Mouse (Mus musculus) forebrain, postnatal 0 days (tissue): ENCODE results near the gene Dysf. TPM values are rescaled to one million over a fixed set of nuclear protein-coding genes. Genes with fewer than 3 reads are reported as not detected.

Source experiments
- ATAC-seq: fragments of 200-750 bp; cut with Nextera tagmentation; 2 replicates; pipeline ENCODE4 v1.8.0; 2017; ENCODE audit warnings: mild to moderate bottlenecking, moderate library complexity
- DNase-seq: peaks from one replicate; pipeline ENCODE4 v3.0.0-alpha.2; 2015
- H3K27ac ChIP-seq: fragments of 300-500 bp; sonication (generic); 2 replicates; pipeline ENCODE4 v1.5.1; 2014; ENCODE audit warnings: low read depth, mild to moderate bottlenecking, antibody characterized with exemption, low read length, moderate library complexity, mixed read lengths
- H3K27me3 ChIP-seq: fragments of 300-500 bp; sonication (generic); 2 replicates; pipeline ENCODE4 v1.6.1; 2014; ENCODE audit warnings: mild to moderate bottlenecking, low read length, mixed read lengths; ENCODE audit not compliant: insufficient read depth
- H3K36me3 ChIP-seq: fragments of 300-500 bp; sonication (generic); 2 replicates; pipeline ENCODE4 v1.6.1; 2014; ENCODE audit warnings: mild to moderate bottlenecking, moderate library complexity; ENCODE audit not compliant: insufficient read depth
- H3K4me1 ChIP-seq: fragments of 300-500 bp; sonication (generic); 2 replicates; pipeline ENCODE4 v1.6.1; 2014; ENCODE audit warnings: antibody characterized with exemption; ENCODE audit not compliant: insufficient read depth
- H3K4me2 ChIP-seq: fragments of 300-500 bp; sonication (generic); 2 replicates; pipeline ENCODE4 v1.6.1; 2014; ENCODE audit warnings: low read depth, mild to moderate bottlenecking, moderate library complexity
- H3K4me3 ChIP-seq: fragments of 300-500 bp; sonication (generic); 2 replicates; pipeline ENCODE4 v1.5.1; 2014; ENCODE audit warnings: low read depth, low read length, mixed read lengths
- H3K9ac ChIP-seq: fragments of 300-500 bp; sonication (generic); 2 replicates; pipeline ENCODE4 v1.6.1; 2014; ENCODE audit warnings: mild to moderate bottlenecking
- H3K9me3 ChIP-seq: fragments of 300-500 bp; sonication (generic); 2 replicates; pipeline ENCODE4 v1.6.1; 2016; ENCODE audit warnings: low read length
- CTCF ChIP-seq: sonication (generic); IDR thresholded peaks from 2 replicates; pipeline ENCODE4 v1.5.1; 2016; ENCODE audit warnings: antibody characterized with exemption, control low read depth, low read depth
- WGBS: fragments of 180-500 bp; shearing (Covaris S2); extraction: QIAGEN DNeasy Blood & Tissue Kit; methylation state at CpG from one replicate; pipeline ENCODE4 v1.1.7; 2014; 5-methylcytosine and 5-hydroxymethylcytosine counted together
- polyA plus RNA-seq: library from polyadenylated mRNA; unstranded; fragments of >200 nt; fragmentation: Nextera tagmentation; extraction: Ambion mirVana; gene quantifications from 2 replicates; pipeline ENCODE4 v1.2.1, GENCODE M21; 2015
- total RNA-seq: library from RNA; depleted of rRNA; stranded (reverse); fragments of >200 nt; gene quantifications from 2 replicates; pipeline ENCODE4 v1.2.3, GENCODE M21; 2014

Gene Dysf
- total and polyA plus RNA-seq, 2 experiments from 2014 or later = 1.3 to 1.4 TPM

- no peaks in the 10 kb centered on the region for H3K4me1 ChIP-seq
- TF ChIP-seq CTCF = no peak
- H3K4me2 ChIP-seq = no peak overlapping the region
- ATAC-seq (no peak), DNase-seq (no peak)
- H3K9ac ChIP-seq = no peak overlapping the region
- no peak overlapping the region for H3K4me3 ChIP-seq
- no peaks in the 10 kb centered on the region for H3K36me3 ChIP-seq
- H3K9me3 ChIP-seq = no peaks in the 10 kb centered on the region
- 42% methylated on average over 3 of the region's 3 CpGs for WGBS
- no peak overlapping the region for H3K27ac ChIP-seq
- no peaks in the 10 kb centered on the region for H3K27me3 ChIP-seq
Observed at GRCm38 (mm10) chr6:84080631-84081030, 72.2 kb downstream of the Dysf start.

GRCm38 (mm10) chr6:84084757-84085156, 76.4 kb downstream of the Dysf start:
- Histone ChIP-seq H3K9me3 (no peaks in the 10 kb centered on the region), H3K27ac (no peak overlapping the region), H3K27me3 (no peaks in the 10 kb centered on the region), H3K4me1 (no peaks in the 10 kb centered on the region), H3K9ac (no peak overlapping the region), H3K4me2 (no peak overlapping the region), H3K4me3 (no peak overlapping the region), H3K36me3 (no peaks in the 10 kb centered on the region)
- 70% methylated on average over 10 of the region's 10 CpGs for WGBS
- ATAC-seq (no peak), DNase-seq (no peak)
- no peak for TF ChIP-seq CTCF

GRCm38 (mm10) chr6:84093473-84093872, 85.1 kb downstream of the Dysf start:
- no peaks in the 10 kb centered on the region for H3K4me1 ChIP-seq
- no peak overlapping the region for H3K9ac ChIP-seq
- WGBS = 24% methylated on average over 4 of the region's 4 CpGs
- H3K27ac ChIP-seq = no peak overlapping the region
- peak; percentile 84 for TF ChIP-seq CTCF
- ATAC-seq (peak; percentile 83), DNase-seq (peak; percentile 81)
- no peak overlapping the region for H3K4me2 ChIP-seq
- no peaks in the 10 kb centered on the region for H3K36me3 ChIP-seq
- H3K9me3 ChIP-seq = no peaks in the 10 kb centered on the region
- H3K4me3 ChIP-seq = no peak overlapping the region
- no peaks in the 10 kb centered on the region; the same call in 1 of the 2 replicates for H3K27me3 ChIP-seq

DNA sequence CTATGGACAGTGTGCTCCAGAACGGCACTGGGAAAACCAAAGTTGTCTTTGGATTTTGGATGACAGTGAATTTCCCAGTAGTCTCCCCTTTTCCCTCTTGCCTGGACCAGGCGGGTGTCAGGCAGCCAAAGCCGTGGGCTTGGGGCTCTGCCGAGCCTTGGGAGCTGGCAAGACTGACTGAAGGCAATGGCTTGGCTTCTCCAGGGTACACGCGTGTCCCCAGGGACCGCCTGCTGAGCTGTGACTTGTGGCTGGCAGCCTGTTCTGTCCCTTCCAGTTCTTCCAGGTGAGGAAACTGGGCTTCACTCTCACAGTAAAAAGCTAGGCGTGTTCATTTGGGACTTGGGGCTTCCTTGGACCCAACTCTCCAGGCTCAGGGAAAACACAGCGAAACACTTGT, 86.1 kb downstream of the Dysf start:
- Histone ChIP-seq H3K4me1 (no peaks in the 10 kb centered on the region), H3K9ac (no peak overlapping the region), H3K4me3 (no peak overlapping the region), H3K27me3 (no peaks in the 10 kb centered on the region; the same call in 1 of the 2 replicates), H3K27ac (no peak overlapping the region), H3K9me3 (no peaks in the 10 kb centered on the region), H3K36me3 (no peaks in the 10 kb centered on the region), H3K4me2 (no peak overlapping the region)
- no peak for TF ChIP-seq CTCF
- DNase-seq (no peak), ATAC-seq (no peak)
- 88% methylated on average over 9 of the region's 9 CpGs for WGBS

DNA sequence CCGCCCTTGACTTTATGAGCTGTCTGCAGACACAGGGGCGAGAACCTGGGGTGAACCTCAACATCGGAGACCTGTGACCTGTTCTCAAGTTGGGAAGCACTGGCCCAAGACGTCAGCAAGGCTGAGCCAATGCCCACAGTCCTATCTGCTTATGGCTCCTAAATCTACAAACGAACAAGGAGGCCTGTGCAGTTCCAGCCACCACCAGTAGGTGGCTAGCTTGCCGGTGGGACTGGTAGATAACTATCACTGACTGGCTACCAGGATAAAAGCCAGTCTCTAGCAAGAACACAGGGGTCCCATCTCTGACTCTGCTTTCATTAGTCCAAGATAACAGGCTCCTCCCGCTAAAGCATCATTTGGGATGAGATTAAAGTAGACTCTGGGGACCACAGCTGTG, 86.6 kb downstream of the Dysf start:
- Histone ChIP-seq H3K27ac (no peak overlapping the region), H3K4me3 (no peak overlapping the region), H3K9me3 (no peaks in the 10 kb centered on the region), H3K36me3 (no peaks in the 10 kb centered on the region), H3K27me3 (no peaks in the 10 kb centered on the region; the same call in 1 of the 2 replicates), H3K4me2 (no peak overlapping the region), H3K4me1 (no peaks in the 10 kb centered on the region), H3K9ac (no peak overlapping the region)
- no peak for ATAC-seq
- DNase-seq = peak; percentile 87
- peak; percentile 92 for TF ChIP-seq CTCF
- 24% methylated on average over 7 of the region's 7 CpGs for WGBS

- Histone ChIP-seq H3K27me3 (no peaks in the 10 kb centered on the region; the same call in 1 of the 2 replicates), H3K4me2 (no peak overlapping the region), H3K9me3 (no peaks in the 10 kb centered on the region), H3K9ac (no peak overlapping the region), H3K4me3 (no peak overlapping the region), H3K4me1 (no peaks in the 10 kb centered on the region), H3K27ac (no peak overlapping the region), H3K36me3 (no peaks in the 10 kb centered on the region)
- peak; percentile 79 for ATAC-seq
- DNase-seq = peak; percentile 92
- WGBS = 11% methylated on average over 7 of the region's 7 CpGs
- TF ChIP-seq CTCF = peak; percentile 98
Observed at GRCm38 (mm10) chr6:84095882-84096281, 87.5 kb downstream of the Dysf start.

GRCm38 (mm10) chr6:84102002-84102401, 93.6 kb downstream of the Dysf start:
- no peak overlapping the region for H3K27ac ChIP-seq
- H3K4me3 ChIP-seq = no peak overlapping the region
- no peaks in the 10 kb centered on the region for H3K9me3 ChIP-seq
- DNase-seq = no peak
- H3K27me3 ChIP-seq = peaks cover 4% of the 10 kb centered on the region; the same call in 1 of the 2 replicates
- no peaks in the 10 kb centered on the region for H3K4me1 ChIP-seq
- H3K9ac ChIP-seq = no peak overlapping the region
- no peak for ATAC-seq
- TF ChIP-seq CTCF = no peak
- WGBS = 64% methylated on average over 15 of the region's 15 CpGs
- no peak overlapping the region for H3K4me2 ChIP-seq
- no peaks in the 10 kb centered on the region for H3K36me3 ChIP-seq
